Mouse (Mus musculus): Measurements from ENCODE around the gene Smox.

- TF ChIP-seq CTCF (IDR thresholded peaks at IDR 0.05; ENCODE audit: control insufficient read depth, insufficient read depth, insufficient replicate concordance, low read depth, low read length), result no peak
- no peak for TF ChIP-seq POLR2A (IDR thresholded peaks at IDR 0.05; ENCODE audit: control insufficient read depth, low read depth, low read length)
Measured at GRCm38 (mm10) chr2:131492596-131493139, 1.4 kb downstream of the Smox start.
